Mouse (Mus musculus): Measurements from ENCODE around the gene Mllt1. TPM values are rescaled to one million over a fixed set of nuclear protein-coding genes. Genes with fewer than 3 reads are reported as not detected.

Gene Mllt1
- polyA plus RNA-seq, 1 experiment from 2014 or later, result 32.2 TPM

DNA sequence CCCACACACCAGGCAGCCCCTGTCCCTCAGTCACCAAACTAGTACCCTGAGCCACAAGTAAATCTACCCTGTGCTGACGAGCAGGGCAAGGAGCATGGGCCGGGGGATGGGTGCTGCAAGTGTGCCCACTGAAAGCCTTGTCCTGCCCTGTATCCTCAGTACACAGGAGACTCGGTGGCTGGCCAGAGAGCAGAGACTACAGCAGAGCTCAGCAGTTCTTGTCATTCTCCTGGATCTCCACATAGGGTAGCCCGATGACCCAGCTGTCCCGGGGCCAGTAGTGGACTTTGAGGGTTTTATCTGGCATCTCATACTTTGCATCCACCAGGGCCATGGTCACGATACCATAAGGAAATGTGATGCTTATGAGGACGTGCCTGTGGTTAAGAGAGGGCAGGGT, 19.7 kb upstream of the Mllt1 start:
- Histone ChIP-seq H3K4me3 (ENCODE audit: low read depth, low read length) (no peak overlapping the region), H3K4me2 (replicated peaks; ENCODE audit: low read depth, low read length) (no peak overlapping the region), H3K27me3 (ENCODE audit: control insufficient read depth, insufficient read depth, low read length) (no peaks in the 10 kb centered on the region), H3K9me3 (ENCODE audit: control insufficient read depth, low read length) (no peaks in the 10 kb centered on the region), H3K36me3 (ENCODE audit: control insufficient read depth, insufficient read depth, low read length) (no peaks in the 10 kb centered on the region), H3K9ac (ENCODE audit: low read depth, low read length) (no peak overlapping the region), H3K4me1 (replicated peaks; ENCODE audit: control insufficient read depth, insufficient read depth, low read length) (no peaks in the 10 kb centered on the region), H3K27ac (ENCODE audit: low read depth, low read length) (no peak overlapping the region)
- WGBS, result 83% methylated on average over 7 of the region's 7 CpGs
- DNase-seq (ENCODE audit: low spot score) (no peak), ATAC-seq (ENCODE audit: low FRiP score) (no peak)

DNA sequence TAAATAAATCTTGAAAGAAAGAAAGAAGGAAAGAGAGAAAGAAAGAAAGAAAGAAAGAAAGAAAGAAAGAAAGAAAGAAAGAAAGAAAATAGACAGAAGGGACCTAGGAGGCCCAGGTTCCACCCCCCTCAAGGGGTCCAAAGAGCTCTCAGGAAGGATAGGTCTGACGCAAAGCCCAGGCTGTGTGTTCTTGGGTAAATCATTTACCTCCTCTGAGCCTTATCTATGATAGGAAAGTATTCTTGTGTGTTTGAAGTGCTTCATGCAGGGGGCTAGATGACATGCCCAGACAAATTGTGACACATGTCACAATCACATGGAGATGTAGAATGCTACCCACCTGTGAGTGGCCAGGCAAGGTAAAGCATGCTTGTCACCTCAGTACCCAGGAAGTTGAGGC, 17.4 kb upstream of the Mllt1 start:
- no peak for ATAC-seq (ENCODE audit: low FRiP score)
- no peak overlapping the region for H3K4me2 ChIP-seq (replicated peaks; ENCODE audit: low read depth, low read length)
- H3K27ac ChIP-seq (ENCODE audit: low read depth, low read length), result no peak overlapping the region
- no peaks in the 10 kb centered on the region for H3K4me1 ChIP-seq (replicated peaks; ENCODE audit: control insufficient read depth, insufficient read depth, low read length)
- no peak overlapping the region for H3K9ac ChIP-seq (ENCODE audit: low read depth, low read length)
- no peaks in the 10 kb centered on the region for H3K9me3 ChIP-seq (ENCODE audit: control insufficient read depth, low read length)
- H3K36me3 ChIP-seq (ENCODE audit: control insufficient read depth, insufficient read depth, low read length), result no peaks in the 10 kb centered on the region
- no peak for DNase-seq (ENCODE audit: low spot score)
- no peak overlapping the region for H3K4me3 ChIP-seq (ENCODE audit: low read depth, low read length)
- 76% methylated on average over 1 of the region's 1 CpGs for WGBS
- no peaks in the 10 kb centered on the region for H3K27me3 ChIP-seq (ENCODE audit: control insufficient read depth, insufficient read depth, low read length)

DNA sequence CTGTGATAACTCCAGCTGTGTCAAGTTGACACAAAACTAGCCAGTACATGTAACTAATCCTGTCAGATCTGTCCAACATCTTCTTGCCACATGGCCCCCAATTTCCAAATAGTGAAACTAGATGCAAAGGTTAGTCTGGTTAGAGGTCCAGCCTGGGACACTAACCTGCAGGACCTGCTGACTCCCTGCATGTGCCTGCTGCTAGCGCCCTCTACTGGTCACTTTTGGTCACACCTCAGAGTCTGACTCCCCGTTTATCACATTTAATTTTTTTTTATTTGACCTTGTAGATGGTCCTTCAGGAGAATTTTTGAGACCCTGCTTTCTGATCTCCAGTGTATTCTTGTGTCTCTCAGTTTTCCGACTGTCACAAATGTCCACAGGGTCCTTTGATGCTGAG, 15.7 kb upstream of the Mllt1 start:
- DNase-seq (ENCODE audit: low spot score), result peak; percentile 66
- no peak for ATAC-seq (ENCODE audit: low FRiP score)
- H3K9me3 ChIP-seq (ENCODE audit: control insufficient read depth, low read length), result no peaks in the 10 kb centered on the region

DNA sequence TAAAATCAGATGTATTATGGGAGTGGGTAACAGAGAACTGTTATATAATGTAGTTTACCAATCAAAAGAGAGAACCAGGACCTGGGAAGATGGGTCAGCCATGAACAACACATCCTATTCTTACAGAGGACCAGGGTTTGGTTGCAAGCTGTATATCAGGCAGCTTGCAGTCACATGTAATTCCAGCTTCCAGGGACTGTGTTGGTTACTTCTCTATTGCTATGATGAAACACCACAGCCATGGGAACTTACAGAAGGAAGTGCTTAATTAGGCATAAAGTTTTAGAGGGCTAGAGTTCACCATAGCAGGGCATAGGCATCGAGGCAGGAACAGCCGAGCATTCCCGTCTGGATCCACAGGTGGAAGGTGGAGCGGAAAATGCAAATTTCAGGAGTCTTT, 3.5 kb upstream of the Mllt1 start:
- Histone ChIP-seq H3K27ac (ENCODE audit: low read depth, low read length) (no peak overlapping the region), H3K4me3 (ENCODE audit: low read depth, low read length) (no peak overlapping the region), H3K9me3 (ENCODE audit: control insufficient read depth, low read length) (no peaks in the 10 kb centered on the region), H3K36me3 (ENCODE audit: control insufficient read depth, insufficient read depth, low read length) (no peaks in the 10 kb centered on the region), H3K4me2 (replicated peaks; ENCODE audit: low read depth, low read length) (no peak overlapping the region), H3K9ac (ENCODE audit: low read depth, low read length) (no peak overlapping the region), H3K4me1 (replicated peaks; ENCODE audit: control insufficient read depth, insufficient read depth, low read length) (peaks cover 4% of the 10 kb centered on the region; the same call in 1 of the 2 replicates), H3K27me3 (ENCODE audit: control insufficient read depth, insufficient read depth, low read length) (no peaks in the 10 kb centered on the region)
- ATAC-seq (ENCODE audit: low FRiP score), result no peak
- 89% methylated on average over 4 of the region's 4 CpGs for WGBS
- no peak for DNase-seq (ENCODE audit: low spot score)

More for the DNA sequence above, 15.7 kb upstream of the Mllt1 start:
- no peaks in the 10 kb centered on the region for H3K4me1 ChIP-seq (replicated peaks; ENCODE audit: control insufficient read depth, insufficient read depth, low read length)
- H3K4me3 ChIP-seq (ENCODE audit: low read depth, low read length), result no peak overlapping the region
- H3K36me3 ChIP-seq (ENCODE audit: control insufficient read depth, insufficient read depth, low read length), result no peaks in the 10 kb centered on the region
- H3K27me3 ChIP-seq (ENCODE audit: control insufficient read depth, insufficient read depth, low read length), result no peaks in the 10 kb centered on the region
- no peak overlapping the region for H3K27ac ChIP-seq (ENCODE audit: low read depth, low read length)
- H3K4me2 ChIP-seq (replicated peaks; ENCODE audit: low read depth, low read length), result no peak overlapping the region
- no peak overlapping the region for H3K9ac ChIP-seq (ENCODE audit: low read depth, low read length)
- WGBS, result 14% methylated on average over 3 of the region's 3 CpGs

DNA sequence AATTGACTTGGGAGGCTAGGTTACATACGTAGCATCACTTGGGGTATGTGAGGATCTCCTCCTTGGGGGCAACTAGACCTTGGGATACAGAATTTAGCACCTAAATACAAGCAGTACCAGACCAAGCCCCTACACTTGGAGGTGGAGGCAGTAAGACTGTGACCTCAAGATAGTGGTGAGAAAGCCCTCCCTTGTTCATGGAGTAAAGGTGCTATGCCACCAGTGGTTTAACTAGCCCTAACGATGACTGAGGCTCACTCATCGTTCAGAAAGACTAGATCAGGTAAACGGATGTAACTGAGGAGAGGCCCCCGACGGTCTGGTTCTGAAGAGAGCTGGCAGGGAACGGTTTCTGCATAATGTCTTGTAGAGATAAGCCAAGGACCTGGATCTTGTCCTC, 1.5 kb upstream of the Mllt1 start:
- Histone ChIP-seq H3K4me3 (ENCODE audit: low read depth, low read length) (no peak overlapping the region), H3K4me1 (replicated peaks; ENCODE audit: control insufficient read depth, insufficient read depth, low read length) (peaks cover 5% of the 10 kb centered on the region; the same call in 1 of the 2 replicates), H3K9me3 (ENCODE audit: control insufficient read depth, low read length) (no peaks in the 10 kb centered on the region), H3K27ac (ENCODE audit: low read depth, low read length) (no peak overlapping the region), H3K9ac (ENCODE audit: low read depth, low read length) (no peak overlapping the region), H3K4me2 (replicated peaks; ENCODE audit: low read depth, low read length) (no peak overlapping the region), H3K27me3 (ENCODE audit: control insufficient read depth, insufficient read depth, low read length) (no peaks in the 10 kb centered on the region), H3K36me3 (ENCODE audit: control insufficient read depth, insufficient read depth, low read length) (no peaks in the 10 kb centered on the region)
- ATAC-seq (ENCODE audit: low FRiP score), result no peak
- WGBS, result 93% methylated on average over 7 of the region's 7 CpGs
- DNase-seq (ENCODE audit: low spot score), result no peak

DNA sequence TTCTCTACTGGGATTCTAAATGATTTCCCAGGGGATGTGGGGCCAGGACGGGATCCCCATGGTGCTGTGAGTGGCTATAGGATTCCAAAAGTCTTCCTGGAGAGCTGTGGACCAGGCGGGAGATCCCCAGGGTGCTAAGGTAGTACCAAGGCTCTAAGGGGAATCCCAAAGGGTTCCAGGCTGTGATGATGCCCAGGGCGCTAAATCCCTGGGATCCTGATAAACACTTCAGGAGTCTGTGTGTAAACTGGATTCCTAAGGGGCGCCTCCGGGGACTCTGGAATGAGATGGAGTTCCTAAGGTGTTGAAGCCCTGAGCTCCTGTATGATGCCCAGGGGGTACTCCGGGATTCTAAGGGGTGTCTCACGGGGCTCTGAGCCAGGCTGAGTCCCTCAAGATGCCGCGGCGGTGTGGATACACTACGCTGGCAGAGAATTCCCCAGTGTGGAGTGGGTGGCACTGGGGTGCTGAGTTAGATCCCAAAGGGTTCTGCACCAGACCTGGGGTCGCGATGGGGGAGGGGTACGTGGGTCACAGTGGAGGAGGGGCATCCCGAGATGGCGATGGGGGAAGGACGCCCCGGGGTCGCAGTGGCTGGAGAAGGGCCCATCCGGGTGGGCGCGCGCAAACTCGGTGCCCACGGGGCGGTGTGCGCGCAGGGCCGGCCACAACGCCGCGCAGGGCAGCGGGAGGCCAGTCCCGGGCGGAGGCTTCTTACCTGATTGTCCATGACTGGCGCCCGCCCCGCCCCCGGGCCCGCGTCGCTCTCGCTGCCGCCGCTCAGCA, 477 bp downstream of the Mllt1 start:
- Histone ChIP-seq H3K9ac (ENCODE audit: low read depth, low read length) (peak overlapping the region; percentile 98), H3K4me2 (replicated peaks; ENCODE audit: low read depth, low read length) (peak overlapping the region; percentile 69), H3K9me3 (ENCODE audit: control insufficient read depth, low read length) (no peaks in the 10 kb centered on the region), H3K4me1 (replicated peaks; ENCODE audit: control insufficient read depth, insufficient read depth, low read length) (peaks cover 5% of the 10 kb centered on the region; the same call in 1 of the 2 replicates), H3K4me3 (ENCODE audit: low read depth, low read length) (peak overlapping the region; percentile 96), H3K27ac (ENCODE audit: low read depth, low read length) (peak overlapping the region; percentile 67), H3K27me3 (ENCODE audit: control insufficient read depth, insufficient read depth, low read length) (no peaks in the 10 kb centered on the region), H3K36me3 (ENCODE audit: control insufficient read depth, insufficient read depth, low read length) (no peaks in the 10 kb centered on the region)
- ATAC-seq (ENCODE audit: low FRiP score) (peak; percentile 63), DNase-seq (ENCODE audit: low spot score) (peak; percentile 69)
- WGBS, result 2% methylated on average over 23 of the region's 45 CpGs

DNA sequence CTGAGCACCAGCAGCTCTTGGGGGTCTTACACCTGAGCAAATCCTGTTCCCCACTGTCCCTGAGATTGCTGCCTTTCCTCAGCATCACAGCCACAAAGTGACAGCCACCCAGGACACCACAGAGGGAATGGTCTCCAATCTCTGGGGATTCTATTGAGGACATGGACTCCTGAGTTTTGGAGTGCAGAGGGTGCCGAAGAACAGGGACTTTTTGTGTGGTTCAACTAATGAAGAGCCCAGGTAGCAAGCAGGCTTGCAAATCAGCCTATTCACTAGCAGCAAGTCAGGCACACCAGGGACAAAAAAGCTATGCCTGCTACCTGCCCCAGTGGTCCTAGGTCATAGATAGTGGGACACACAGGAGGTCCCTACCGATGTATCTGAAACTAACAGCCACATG, 1.8 kb downstream of the Mllt1 start:
- ATAC-seq (ENCODE audit: low FRiP score) (no peak), DNase-seq (ENCODE audit: low spot score) (no peak)
- H3K36me3 ChIP-seq (ENCODE audit: control insufficient read depth, insufficient read depth, low read length), result no peaks in the 10 kb centered on the region
- H3K9ac ChIP-seq (ENCODE audit: low read depth, low read length), result no peak overlapping the region
- H3K27me3 ChIP-seq (ENCODE audit: control insufficient read depth, insufficient read depth, low read length), result no peaks in the 10 kb centered on the region
- H3K4me3 ChIP-seq (ENCODE audit: low read depth, low read length), result no peak overlapping the region
- no peaks in the 10 kb centered on the region for H3K9me3 ChIP-seq (ENCODE audit: control insufficient read depth, low read length)
- no peak overlapping the region for H3K27ac ChIP-seq (ENCODE audit: low read depth, low read length)
- H3K4me1 ChIP-seq (replicated peaks; ENCODE audit: control insufficient read depth, insufficient read depth, low read length), result peaks cover 5% of the 10 kb centered on the region; the same call in 1 of the 2 replicates
- 94% methylated on average over 2 of the region's 2 CpGs for WGBS
- H3K4me2 ChIP-seq (replicated peaks; ENCODE audit: low read depth, low read length), result peak overlapping the region; percentile 69

DNA sequence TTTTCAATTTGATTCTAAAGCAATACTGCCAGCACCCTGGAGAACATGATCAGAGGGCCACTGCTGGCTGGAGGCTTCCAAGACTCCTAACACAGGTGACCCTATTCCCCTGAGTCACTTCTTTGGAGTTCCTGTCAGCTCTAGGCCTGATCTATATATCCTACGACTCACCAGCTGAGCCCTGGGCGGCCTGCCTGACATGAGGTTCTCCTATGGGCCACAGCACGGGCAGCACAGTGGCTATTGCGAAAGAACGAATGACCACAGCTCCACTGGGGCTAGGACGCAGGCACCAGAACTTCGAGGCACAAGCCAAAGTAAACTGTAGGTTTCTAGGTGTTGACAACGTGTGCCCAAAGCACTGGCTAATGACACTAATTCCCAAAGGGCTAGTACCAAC, 5.2 kb downstream of the Mllt1 start:
- Histone ChIP-seq H3K4me3 (ENCODE audit: low read depth, low read length) (no peak overlapping the region), H3K4me2 (replicated peaks; ENCODE audit: low read depth, low read length) (no peak overlapping the region), H3K4me1 (replicated peaks; ENCODE audit: control insufficient read depth, insufficient read depth, low read length) (peaks cover 5% of the 10 kb centered on the region; the same call in 1 of the 2 replicates), H3K36me3 (ENCODE audit: control insufficient read depth, insufficient read depth, low read length) (peaks cover 3% of the 10 kb centered on the region; the same call in 1 of the 2 replicates), H3K9me3 (ENCODE audit: control insufficient read depth, low read length) (no peaks in the 10 kb centered on the region), H3K9ac (ENCODE audit: low read depth, low read length) (no peak overlapping the region), H3K27me3 (ENCODE audit: control insufficient read depth, insufficient read depth, low read length) (no peaks in the 10 kb centered on the region), H3K27ac (ENCODE audit: low read depth, low read length) (no peak overlapping the region)
- WGBS, result 83% methylated on average over 8 of the region's 8 CpGs
- ATAC-seq (ENCODE audit: low FRiP score) (no peak), DNase-seq (ENCODE audit: low spot score) (no peak)

DNA sequence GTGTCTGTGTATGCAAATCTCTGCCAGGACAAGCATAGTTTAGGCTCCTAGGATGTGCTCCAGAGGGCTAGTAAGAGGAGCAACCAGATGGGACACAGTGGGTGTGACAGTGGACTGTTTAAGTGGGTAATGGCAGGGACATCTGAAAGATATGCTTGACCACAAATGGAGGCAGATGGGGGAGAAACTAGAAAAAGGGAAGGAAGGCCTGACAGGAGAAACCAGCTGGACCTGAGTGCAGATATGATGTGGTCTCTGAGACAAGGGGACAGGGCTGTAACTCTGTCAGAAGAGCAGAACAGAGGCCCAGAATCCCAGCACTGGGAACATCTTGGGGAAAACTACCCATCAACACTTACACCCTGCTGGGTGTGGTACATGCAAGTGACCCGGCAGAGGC, 5.7 kb downstream of the Mllt1 start:
- Histone ChIP-seq H3K27ac (ENCODE audit: low read depth, low read length) (no peak overlapping the region), H3K4me1 (replicated peaks; ENCODE audit: control insufficient read depth, insufficient read depth, low read length) (peaks cover 5% of the 10 kb centered on the region; the same call in 1 of the 2 replicates), H3K9me3 (ENCODE audit: control insufficient read depth, low read length) (no peaks in the 10 kb centered on the region), H3K9ac (ENCODE audit: low read depth, low read length) (no peak overlapping the region), H3K4me3 (ENCODE audit: low read depth, low read length) (no peak overlapping the region), H3K27me3 (ENCODE audit: control insufficient read depth, insufficient read depth, low read length) (no peaks in the 10 kb centered on the region), H3K36me3 (ENCODE audit: control insufficient read depth, insufficient read depth, low read length) (peaks cover 5% of the 10 kb centered on the region; the same call in 1 of the 2 replicates), H3K4me2 (replicated peaks; ENCODE audit: low read depth, low read length) (no peak overlapping the region)
- ATAC-seq (ENCODE audit: low FRiP score) (no peak), DNase-seq (ENCODE audit: low spot score) (no peak)
- 86% methylated on average over 1 of the region's 1 CpGs for WGBS
